Mouse (Mus musculus): ENCODE results near the gene Gm20388. TPM values are rescaled to one million over a fixed set of nuclear protein-coding genes. Genes with fewer than 3 reads are reported as not detected.

Gene Gm20388
- polyA plus RNA-seq, 1 experiment from 2014 or later, result 4.4 TPM

DNA sequence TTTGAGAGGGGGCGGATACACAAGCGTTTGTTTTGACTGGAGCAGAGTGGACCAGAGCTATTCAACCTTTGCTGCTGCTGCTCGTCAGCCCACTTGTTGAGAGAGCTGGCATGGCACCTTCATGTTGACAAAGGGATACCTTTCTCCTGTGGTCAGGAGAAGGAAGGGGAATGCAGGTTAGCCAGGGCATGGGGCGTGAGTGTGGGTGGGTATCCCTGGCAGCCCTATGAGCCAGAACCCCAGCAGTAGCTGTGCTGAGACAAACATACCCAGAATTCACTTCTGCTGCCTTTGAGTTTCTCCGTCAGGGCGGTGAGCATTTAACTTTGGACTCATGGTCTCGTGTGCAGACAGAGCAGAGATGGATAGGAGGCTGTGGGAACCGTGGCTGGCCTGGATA is 3747.2 kb downstream of the Gm20388 start:
- Histone ChIP-seq H3K4me2 (replicated peaks) (no peak overlapping the region), H3K27me3 (no peaks in the 10 kb centered on the region), H3K4me1 (replicated peaks) (peaks cover 20% of the 10 kb centered on the region), H3K9me3 (no peaks in the 10 kb centered on the region), H3K4me3 (replicated peaks) (no peak overlapping the region), H3K36me3 (peaks cover 50% of the 10 kb centered on the region), H3K9ac (replicated peaks) (no peak overlapping the region), H3K27ac (no peak overlapping the region)
- no peak for ATAC-seq
- 95% methylated on average over 8 of the region's 8 CpGs for WGBS

DNA sequence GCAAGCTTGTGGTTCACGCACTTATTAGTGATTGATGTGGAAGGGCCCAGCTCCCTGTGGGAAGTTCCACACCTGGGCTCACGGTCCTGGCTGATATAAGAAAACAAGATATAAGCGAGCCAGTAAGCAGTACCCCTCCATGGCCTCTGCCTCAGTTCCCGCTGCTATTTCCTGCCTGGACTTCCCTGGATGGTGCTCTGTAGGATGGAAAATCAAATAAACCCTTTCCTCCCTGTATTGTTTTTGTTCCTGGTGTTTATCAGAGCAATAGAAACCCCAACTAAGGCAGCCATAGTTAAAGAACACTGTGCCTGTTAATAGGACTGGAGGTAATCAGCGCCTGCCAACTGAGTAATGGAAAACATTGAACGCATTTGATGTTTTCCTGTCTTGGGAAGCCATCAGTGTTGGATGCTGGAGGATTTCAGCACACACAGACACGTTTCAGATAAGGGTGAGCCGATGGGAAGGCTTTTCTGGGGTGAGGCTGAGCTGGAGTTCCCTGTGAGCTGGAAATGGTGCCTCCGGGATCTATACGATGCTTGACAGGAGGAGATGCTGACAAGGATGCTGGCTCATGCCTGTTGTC is 3748.9 kb downstream of the Gm20388 start:
- Histone ChIP-seq H3K36me3 (peaks cover 67% of the 10 kb centered on the region), H3K9me3 (no peaks in the 10 kb centered on the region), H3K27me3 (no peaks in the 10 kb centered on the region), H3K27ac (no peak overlapping the region), H3K4me2 (replicated peaks) (no peak overlapping the region), H3K4me3 (replicated peaks) (no peak overlapping the region), H3K9ac (replicated peaks) (no peak overlapping the region), H3K4me1 (replicated peaks) (peaks cover 19% of the 10 kb centered on the region)
- WGBS, result 88% methylated on average over 10 of the region's 10 CpGs
- ATAC-seq, result no peak

DNA sequence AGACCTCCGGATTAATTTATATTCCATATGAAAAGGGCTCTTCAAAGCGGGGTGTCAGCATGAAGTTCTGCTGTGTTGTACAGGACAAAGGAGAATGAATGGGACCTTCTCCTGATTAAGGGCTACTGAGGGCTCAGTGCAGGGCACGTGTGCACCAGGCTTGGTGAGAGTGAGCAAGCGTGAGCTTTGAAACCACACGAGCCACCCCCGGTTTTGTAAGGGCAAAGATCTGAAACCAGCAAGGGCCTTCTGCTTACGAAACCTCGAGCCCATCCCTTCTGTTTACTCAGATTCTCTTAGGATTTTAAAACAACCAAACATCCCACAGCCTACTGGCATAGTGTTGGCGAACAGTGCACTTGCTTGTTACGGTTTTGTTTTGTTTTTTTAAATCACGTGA is 3750.9 kb downstream of the Gm20388 start:
- no peaks in the 10 kb centered on the region for H3K4me1 ChIP-seq (replicated peaks)
- WGBS, result 88% methylated on average over 11 of the region's 11 CpGs
- H3K27ac ChIP-seq, result no peak overlapping the region
- H3K9me3 ChIP-seq, result no peaks in the 10 kb centered on the region
- H3K9ac ChIP-seq (replicated peaks), result no peak overlapping the region
- H3K36me3 ChIP-seq, result peaks cover 61% of the 10 kb centered on the region
- no peak overlapping the region for H3K4me3 ChIP-seq (replicated peaks)
- H3K27me3 ChIP-seq, result no peaks in the 10 kb centered on the region
- no peak for ATAC-seq
- H3K4me2 ChIP-seq (replicated peaks), result no peak overlapping the region

DNA sequence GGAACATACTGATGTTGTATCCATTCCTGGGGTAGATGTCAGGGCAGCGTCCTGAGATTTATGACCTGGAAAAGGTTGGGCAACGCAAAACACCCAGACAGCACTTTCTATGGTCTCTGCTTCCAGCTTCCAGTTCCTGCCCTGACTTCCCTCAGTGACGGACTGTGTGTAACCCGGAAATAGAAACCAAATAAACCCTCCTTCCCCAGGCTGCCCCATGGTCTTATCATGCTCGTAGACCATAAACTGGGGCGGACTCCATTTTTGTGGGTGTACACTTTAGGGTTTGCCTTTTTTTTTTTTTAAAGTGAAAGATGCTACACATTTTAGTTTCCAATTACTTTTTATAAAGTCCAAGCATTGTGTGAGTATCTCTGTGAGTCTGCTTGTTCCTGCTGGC is 3754.9 kb downstream of the Gm20388 start:
- H3K27ac ChIP-seq, result no peak overlapping the region
- H3K4me3 ChIP-seq (replicated peaks), result no peak overlapping the region
- H3K9me3 ChIP-seq, result no peaks in the 10 kb centered on the region
- peaks cover 36% of the 10 kb centered on the region for H3K36me3 ChIP-seq
- H3K9ac ChIP-seq (replicated peaks), result no peak overlapping the region
- ATAC-seq, result no peak
- H3K4me1 ChIP-seq (replicated peaks), result no peaks in the 10 kb centered on the region
- no peaks in the 10 kb centered on the region for H3K27me3 ChIP-seq
- WGBS, result 94% methylated on average over 6 of the region's 6 CpGs
- no peak overlapping the region for H3K4me2 ChIP-seq (replicated peaks)

DNA sequence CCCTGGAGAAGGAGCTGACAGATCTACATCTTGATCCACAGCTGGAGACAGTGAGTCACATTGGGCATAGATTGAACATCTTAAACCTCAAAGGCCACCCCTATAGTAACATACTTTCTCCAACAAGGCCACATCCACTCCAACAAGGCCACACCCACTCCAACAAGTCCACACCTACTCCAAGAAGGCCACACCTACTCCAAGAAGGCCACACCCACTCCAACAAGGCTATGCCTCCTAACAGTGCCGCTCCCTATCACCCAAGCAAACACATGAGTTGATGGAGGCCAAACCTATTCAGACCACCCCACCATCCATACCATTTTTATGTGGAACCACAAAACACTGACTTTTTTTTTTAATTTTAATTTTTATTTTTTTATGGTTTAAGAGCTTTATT is 3756.2 kb downstream of the Gm20388 start:
- no peak overlapping the region for H3K4me2 ChIP-seq (replicated peaks)
- no peaks in the 10 kb centered on the region for H3K9me3 ChIP-seq
- 0 out of 2 replicates have a peak, but pooled peaks cover 2% of the 10 kb centered on the region for H3K4me1 ChIP-seq (replicated peaks)
- H3K4me3 ChIP-seq (replicated peaks), result no peak overlapping the region
- no peak overlapping the region for H3K27ac ChIP-seq
- H3K9ac ChIP-seq (replicated peaks), result no peak overlapping the region
- no peaks in the 10 kb centered on the region for H3K27me3 ChIP-seq
- WGBS, result 96% methylated on average over 1 of the region's 1 CpGs
- ATAC-seq, result no peak
- H3K36me3 ChIP-seq, result peaks cover 24% of the 10 kb centered on the region

- ATAC-seq, result no peak
- 45% methylated on average over 4 of the region's 4 CpGs for WGBS
- H3K4me1 ChIP-seq (replicated peaks), result 0 out of 2 replicates have a peak, but pooled peaks cover 2% of the 10 kb centered on the region
Observed at GRCm38 (mm10) chr8:123668681-123669080, 3758.0 kb downstream of the Gm20388 start.

DNA sequence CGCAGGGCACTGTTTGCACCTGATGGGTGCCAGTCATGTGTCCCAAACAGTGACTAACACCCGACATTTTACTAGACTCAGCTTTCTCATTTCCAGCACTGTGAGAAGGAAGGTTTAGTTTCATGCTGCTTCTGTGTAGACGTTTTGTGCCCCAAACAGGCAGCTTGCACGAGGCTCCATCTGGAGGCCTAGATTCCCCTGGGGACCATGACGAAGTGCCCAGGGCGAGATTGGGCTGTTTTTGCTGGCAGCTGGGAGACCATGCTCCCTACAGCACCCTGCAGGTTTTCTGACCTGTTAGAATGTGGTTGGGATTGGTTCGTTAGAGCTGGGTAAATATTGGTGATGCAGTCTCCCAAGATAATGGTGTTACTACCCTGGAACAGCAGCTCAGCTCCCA is 3760.1 kb downstream of the Gm20388 start:
- H3K27ac ChIP-seq, result no peak overlapping the region
- no peak for ATAC-seq
- H3K9me3 ChIP-seq, result no peaks in the 10 kb centered on the region
- no peak overlapping the region for H3K9ac ChIP-seq (replicated peaks)
- WGBS, result 64% methylated on average over 7 of the region's 7 CpGs
- no peaks in the 10 kb centered on the region for H3K36me3 ChIP-seq
- H3K4me2 ChIP-seq (replicated peaks), result no peak overlapping the region
- H3K4me3 ChIP-seq (replicated peaks), result no peak overlapping the region
- H3K4me1 ChIP-seq (replicated peaks), result peaks cover 12% of the 10 kb centered on the region
- H3K27me3 ChIP-seq, result no peaks in the 10 kb centered on the region

More at GRCm38 (mm10) chr8:123668681-123669080, 3758.0 kb downstream of the Gm20388 start:
- Histone ChIP-seq H3K4me2 (replicated peaks) (no peak overlapping the region), H3K27ac (no peak overlapping the region), H3K4me3 (replicated peaks) (no peak overlapping the region), H3K9me3 (no peaks in the 10 kb centered on the region), H3K36me3 (peaks cover 8% of the 10 kb centered on the region), H3K9ac (replicated peaks) (no peak overlapping the region), H3K27me3 (no peaks in the 10 kb centered on the region)

GRCm38 (mm10) chr8:123671454-123671853 is 3760.8 kb downstream of the Gm20388 start:
- no peaks in the 10 kb centered on the region for H3K9me3 ChIP-seq
- H3K36me3 ChIP-seq, result no peaks in the 10 kb centered on the region
- H3K27ac ChIP-seq, result no peak overlapping the region
- no peak for ATAC-seq
- 57% methylated on average over 7 of the region's 7 CpGs for WGBS
- H3K4me1 ChIP-seq (replicated peaks), result peaks cover 17% of the 10 kb centered on the region
- no peak overlapping the region for H3K4me2 ChIP-seq (replicated peaks)
- no peak overlapping the region for H3K9ac ChIP-seq (replicated peaks)
- no peak overlapping the region for H3K4me3 ChIP-seq (replicated peaks)
- H3K27me3 ChIP-seq, result no peaks in the 10 kb centered on the region

DNA sequence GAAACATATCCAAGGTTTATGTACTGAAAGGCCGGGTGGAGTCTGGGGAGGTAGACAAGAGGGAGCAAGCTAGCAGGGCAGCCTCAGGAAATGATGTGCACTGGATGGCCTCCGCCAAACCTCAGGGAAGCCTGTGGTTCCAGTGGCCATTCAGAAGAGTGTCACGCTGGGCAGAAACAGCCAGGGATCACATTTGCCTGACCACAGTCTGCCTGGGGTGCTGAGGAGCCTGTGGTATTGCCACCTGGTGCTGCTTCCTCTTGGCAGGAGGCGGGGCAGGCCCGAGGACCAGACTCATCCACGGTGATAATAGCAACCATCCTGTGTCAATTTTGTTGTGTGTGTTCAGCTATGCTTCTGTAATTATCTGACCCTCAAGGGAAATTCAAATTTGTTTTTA is 3762.0 kb downstream of the Gm20388 start:
- H3K9me3 ChIP-seq, result no peaks in the 10 kb centered on the region
- H3K27me3 ChIP-seq, result no peaks in the 10 kb centered on the region
- no peaks in the 10 kb centered on the region for H3K36me3 ChIP-seq
- H3K4me1 ChIP-seq (replicated peaks), result peaks cover 17% of the 10 kb centered on the region
- no peak overlapping the region for H3K27ac ChIP-seq
- H3K4me3 ChIP-seq (replicated peaks), result no peak overlapping the region
- 77% methylated on average over 6 of the region's 6 CpGs for WGBS
- no peak overlapping the region for H3K4me2 ChIP-seq (replicated peaks)
- ATAC-seq, result no peak
- no peak overlapping the region for H3K9ac ChIP-seq (replicated peaks)

GRCm38 (mm10) chr8:123675611-123676010 is 3765.0 kb downstream of the Gm20388 start:
- H3K9ac ChIP-seq (replicated peaks), result no peak overlapping the region
- no peaks in the 10 kb centered on the region for H3K36me3 ChIP-seq
- no peaks in the 10 kb centered on the region for H3K9me3 ChIP-seq
- H3K4me1 ChIP-seq (replicated peaks), result peaks cover 17% of the 10 kb centered on the region
- H3K27me3 ChIP-seq, result no peaks in the 10 kb centered on the region
- H3K27ac ChIP-seq, result peak overlapping the region; percentile 0; the same call in 1 of the 2 replicates
- H3K4me3 ChIP-seq (replicated peaks), result no peak overlapping the region
- 50% methylated on average over 5 of the region's 5 CpGs for WGBS
- ATAC-seq, result no peak
- no peak overlapping the region for H3K4me2 ChIP-seq (replicated peaks)

DNA sequence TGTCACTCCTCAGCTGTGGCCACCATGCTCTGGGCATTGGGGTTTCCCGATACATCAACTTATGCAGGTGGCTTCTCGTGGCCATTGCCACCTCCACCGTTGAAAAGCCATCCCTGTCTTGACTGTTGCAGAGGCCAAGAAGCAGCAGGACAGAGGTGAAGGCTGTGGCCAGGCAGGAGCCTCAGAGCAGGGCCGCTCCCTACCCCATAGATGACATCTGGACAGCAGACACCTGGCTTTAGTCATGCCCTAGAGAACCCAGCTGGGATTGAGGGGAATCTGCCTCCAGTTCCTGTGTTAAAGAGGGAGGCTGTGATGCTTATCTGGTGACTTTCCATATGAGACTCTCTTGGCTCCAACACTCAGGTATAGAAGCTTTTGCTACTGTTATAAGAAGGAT is 3767.7 kb downstream of the Gm20388 start:
- 0 out of 2 replicates have a peak, but pooled peaks cover 2% of the 10 kb centered on the region for H3K27me3 ChIP-seq
- H3K36me3 ChIP-seq, result no peaks in the 10 kb centered on the region
- H3K9me3 ChIP-seq, result no peaks in the 10 kb centered on the region
- H3K4me2 ChIP-seq (replicated peaks), result no peak overlapping the region
- ATAC-seq, result no peak
- peaks cover 19% of the 10 kb centered on the region for H3K4me1 ChIP-seq (replicated peaks)
- 88% methylated on average over 4 of the region's 4 CpGs for WGBS
- no peak overlapping the region for H3K4me3 ChIP-seq (replicated peaks)
- H3K9ac ChIP-seq (replicated peaks), result no peak overlapping the region
- H3K27ac ChIP-seq, result no peak overlapping the region

GRCm38 (mm10) chr8:123682073-123682761 is 3771.6 kb downstream of the Gm20388 start:
- Histone ChIP-seq H3K27me3 (0 out of 2 replicates have a peak, but pooled peaks cover 2% of the 10 kb centered on the region), H3K27ac (no peak overlapping the region), H3K36me3 (no peaks in the 10 kb centered on the region), H3K4me1 (replicated peaks) (peaks cover 13% of the 10 kb centered on the region; the same call in 1 of the 2 replicates), H3K9me3 (no peaks in the 10 kb centered on the region), H3K4me3 (replicated peaks) (no peak overlapping the region), H3K4me2 (replicated peaks) (no peak overlapping the region), H3K9ac (replicated peaks) (no peak overlapping the region)
- ATAC-seq, result no peak
- WGBS, result 23% methylated on average over 18 of the region's 18 CpGs

All from midbrain, embryonic 13.5 days (tissue).